Mouse (Mus musculus) G1E (cell line): ENCODE measurements around the gene Krt25.

ENCODE experiments used
- CTCF ChIP-seq: IDR thresholded peaks from 2 replicates; pipeline ENCODE4 v1.5.1; 2012; ENCODE audit warnings: low read depth, low read length, inconsistent platforms, mixed read lengths
- GATA1 ChIP-seq: IDR thresholded peaks from 2 replicates; pipeline ENCODE4 v1.6.1; 2012; ENCODE audit warnings: borderline replicate concordance, low read length, inconsistent platforms, mixed read lengths
- POLR2AphosphoS5 ChIP-seq: IDR thresholded peaks from 2 replicates; pipeline ENCODE4 v1.6.1; 2012; ENCODE audit warnings: low read depth, low read length, inconsistent platforms; ENCODE audit not compliant: insufficient replicate concordance
- TAL1 ChIP-seq: conservative IDR thresholded peaks from 2 replicates; pipeline ENCODE4 v1.6.1; 2012; ENCODE audit warnings: low read depth, low read length, inconsistent platforms, mixed read lengths

DNA sequence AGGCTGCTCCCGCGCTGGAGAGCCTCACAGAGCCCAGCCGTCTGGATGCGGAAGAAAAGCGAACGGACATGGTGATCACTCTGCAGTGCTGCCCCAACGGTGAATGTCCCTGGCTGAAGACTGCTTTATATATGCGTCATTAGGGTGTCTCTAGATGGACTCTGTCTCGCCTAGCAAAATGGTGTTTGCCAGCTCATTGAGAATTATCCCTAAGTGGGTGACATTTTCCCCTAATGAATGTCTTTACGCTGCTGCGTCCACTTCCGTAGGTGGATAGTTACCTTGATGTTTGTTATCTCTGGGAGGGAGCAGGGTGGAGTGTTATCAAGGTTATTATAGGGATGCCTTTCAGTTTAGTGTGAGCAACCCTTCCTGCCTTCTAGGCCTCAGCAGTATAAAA, 28.3 kb upstream of the Krt25 start, which contains the start of gene Krt27:
- TF ChIP-seq TAL1 (no peak), POLR2AphosphoS5 (no peak), CTCF (no peak), GATA1 (no peak)
